Mouse (Mus musculus) CH12.LX (cell line): ENCODE results near the gene Ccdc127. TPM values are rescaled to one million over a fixed set of nuclear protein-coding genes. Genes with fewer than 3 reads are reported as not detected.

Experiments used
- DNase-seq: peaks from one replicate; pipeline ENCODE4 v3.0.0-alpha.2; 2013; ENCODE audit errors: extremely low read depth
- H3K27ac ChIP-seq: 2 replicates; pipeline ENCODE4 v1.5.1; 2012; ENCODE audit warnings: low read depth, mild to moderate bottlenecking, control low read depth, moderate library complexity; ENCODE audit not compliant: insufficient read depth
- H3K27me3 ChIP-seq: replicated peaks from 2 replicates; pipeline ENCODE3; 2012; ENCODE audit warnings: inconsistent platforms
- H3K36me3 ChIP-seq, 2 experiments: replicated peaks in 1 of 2; 2 replicates each; pipeline versions ENCODE3 to v1.6.1; 2012; ENCODE audit warnings: inconsistent platforms in 1 of 2, low read length in 1 of 2, mild to moderate bottlenecking in 1 of 2, mixed read lengths in 1 of 2, moderate library complexity in 1 of 2; ENCODE audit not compliant: control insufficient read depth in 1 of 2, insufficient read depth in 1 of 2
- H3K4me1 ChIP-seq, 2 experiments: 2 replicates each; pipeline ENCODE4 v1.6.1; 2012; ENCODE audit warnings: inconsistent platforms in 1 of 2, moderate library complexity in 1 of 2; ENCODE audit not compliant: insufficient read depth in 2 of 2, control insufficient read depth in 1 of 2
- H3K4me2 ChIP-seq: 2 replicates; pipeline ENCODE4 v1.6.1; 2012; ENCODE audit warnings: low read depth, mild to moderate bottlenecking, control low read depth; ENCODE audit not compliant: poor library complexity, insufficient read depth, severe bottlenecking
- H3K4me3 ChIP-seq, 3 experiments: fragments of 150-350 bp in 1 of 3; sonication (generic) in 1 of 3; replicated peaks in 1 of 3; 2 replicates each; pipeline versions ENCODE3 to v1.5.1; 2011 to 2012; ENCODE audit warnings: low read depth in 2 of 3, low read length in 2 of 3, mild to moderate bottlenecking in 2 of 3, moderate library complexity in 2 of 3, control low read depth in 1 of 3, improper control_type of control experiment in 1 of 3, inconsistent platforms in 1 of 3, mixed read lengths in 1 of 3; ENCODE audit not compliant: poor library complexity in 1 of 3
- H3K79me2 ChIP-seq: replicated peaks from 2 replicates; pipeline ENCODE4 v1.6.1; 2012; ENCODE audit warnings: mild to moderate bottlenecking, moderate library complexity; ENCODE audit not compliant: control insufficient read depth, poor library complexity, insufficient read depth, severe bottlenecking; ENCODE audit errors: extremely low read depth
- H3K9ac ChIP-seq: 2 replicates; pipeline ENCODE4 v1.6.1; 2012; ENCODE audit warnings: low read depth, mild to moderate bottlenecking, control low read depth, moderate library complexity; ENCODE audit not compliant: insufficient read depth
- H3K9me3 ChIP-seq: replicated peaks from 2 replicates; pipeline ENCODE3; 2012; ENCODE audit warnings: low read length, inconsistent platforms, mixed read lengths
- BHLHE40 ChIP-seq: IDR thresholded peaks from 2 replicates; pipeline ENCODE4 v1.6.1; 2011; ENCODE audit warnings: mild to moderate bottlenecking, low read depth, low read length, improper control_type of control experiment
- CTCF ChIP-seq, 2 experiments: IDR thresholded peaks in 1 of 2; conservative IDR thresholded peaks in 1 of 2; 2 replicates each; pipeline ENCODE4 v1.5.1; 2011 to 2012; ENCODE audit warnings: low read depth in 2 of 2, low read length in 2 of 2, improper control_type of control experiment in 1 of 2, inconsistent platforms in 1 of 2, mild to moderate bottlenecking in 1 of 2, moderate library complexity in 1 of 2
- E2F4 ChIP-seq: IDR thresholded peaks from 2 replicates; pipeline ENCODE4 v1.6.1; 2011; ENCODE audit warnings: low read depth, low read length, improper control_type of control experiment; ENCODE audit not compliant: insufficient replicate concordance
- ELF1 ChIP-seq: IDR thresholded peaks from 2 replicates; pipeline ENCODE4 v1.6.1; 2014; ENCODE audit warnings: low read depth, mild to moderate bottlenecking, inconsistent platforms, low read length, improper control_type of control experiment
- EP300 ChIP-seq: IDR thresholded peaks from 2 replicates; pipeline ENCODE4 v1.6.1; 2011; ENCODE audit warnings: low read length, improper control_type of control experiment
- ETS1 ChIP-seq: conservative IDR thresholded peaks from 2 replicates; pipeline ENCODE4 v1.6.1; 2012; ENCODE audit warnings: low read depth, mild to moderate bottlenecking, inconsistent platforms, low read length, improper control_type of control experiment, moderate library complexity
- JUND ChIP-seq: conservative IDR thresholded peaks from 2 replicates; pipeline ENCODE4 v1.6.1; 2011; ENCODE audit warnings: low read depth, low read length, improper control_type of control experiment
- MAFK ChIP-seq: IDR thresholded peaks from 2 replicates; pipeline ENCODE4 v1.6.1; 2011; ENCODE audit warnings: low read length, improper control_type of control experiment; ENCODE audit not compliant: insufficient replicate concordance
- MAZ ChIP-seq: IDR thresholded peaks from 2 replicates; pipeline ENCODE4 v1.6.1; 2012; ENCODE audit warnings: low read depth, mild to moderate bottlenecking, inconsistent platforms, low read length, improper control_type of control experiment, moderate library complexity
- MXI1 ChIP-seq: IDR thresholded peaks from 2 replicates; pipeline ENCODE4 v1.6.1; 2011; ENCODE audit warnings: mild to moderate bottlenecking, low read depth, low read length, improper control_type of control experiment
- MYC ChIP-seq: IDR thresholded peaks from 2 replicates; pipeline ENCODE4 v1.6.1; 2011; ENCODE audit warnings: low read depth, mild to moderate bottlenecking, improper control_type of control experiment, low read length
- NELFE ChIP-seq: IDR thresholded peaks from 2 replicates; pipeline ENCODE4 v1.6.1; 2011; ENCODE audit warnings: low read depth, low read length, improper control_type of control experiment
- NRF1 ChIP-seq: IDR thresholded peaks from 2 replicates; pipeline ENCODE4 v1.6.1; 2014; ENCODE audit warnings: low read depth, mild to moderate bottlenecking, inconsistent platforms, low read length, improper control_type of control experiment, moderate library complexity
- PAX5 ChIP-seq: IDR thresholded peaks from 2 replicates; pipeline ENCODE4 v1.6.1; 2012; ENCODE audit warnings: low read length, inconsistent platforms, mixed read lengths
- POLR2AphosphoS2 ChIP-seq: IDR thresholded peaks from 2 replicates; pipeline ENCODE4 v1.6.1; 2011; ENCODE audit warnings: low read depth, low read length, improper control_type of control experiment
- RAD21 ChIP-seq: IDR thresholded peaks from 2 replicates; pipeline ENCODE4 v1.6.1; 2011; ENCODE audit warnings: low read depth, mild to moderate bottlenecking, low read length, improper control_type of control experiment, moderate library complexity
- SIN3A ChIP-seq: IDR thresholded peaks from 2 replicates; pipeline ENCODE4 v1.6.1; 2012; ENCODE audit warnings: low read length, improper control_type of control experiment, inconsistent platforms
- SMC3 ChIP-seq: IDR thresholded peaks from 2 replicates; pipeline ENCODE4 v1.6.1; 2011; ENCODE audit warnings: low read depth, low read length, improper control_type of control experiment
- TBP ChIP-seq: conservative IDR thresholded peaks from 2 replicates; pipeline ENCODE4 v1.6.1; 2011; ENCODE audit warnings: low read depth, low read length, improper control_type of control experiment
- USF2 ChIP-seq: conservative IDR thresholded peaks from 2 replicates; pipeline ENCODE4 v1.6.1; 2011; ENCODE audit warnings: low read depth, low read length, improper control_type of control experiment
- ZC3H11A ChIP-seq: IDR thresholded peaks from 2 replicates; pipeline ENCODE4 v1.6.1; 2012; ENCODE audit warnings: low read depth, mild to moderate bottlenecking, inconsistent platforms, low read length, improper control_type of control experiment
- ZMIZ1 ChIP-seq: IDR thresholded peaks from 2 replicates; pipeline ENCODE4 v1.6.1; 2012; ENCODE audit warnings: low read depth, mild to moderate bottlenecking, inconsistent platforms, low read length, improper control_type of control experiment
- ZNF384 ChIP-seq: IDR thresholded peaks from 2 replicates; pipeline ENCODE4 v1.6.1; 2012; ENCODE audit warnings: low read depth, low read length, improper control_type of control experiment, inconsistent platforms
- dilution Hi-C: fragments of 300-500 bp; cut with MboI; formaldehyde crosslinking; loops from 2 replicates; pipeline ENCODE4 v1.14.3; 2020; ENCODE audit warnings: low sequenced_read_pairs; ENCODE audit not compliant: extremely low pct_unique_long_range_greater_than_20kb, extremely low pct_ligation_motif_present
- in situ Hi-C: fragments of 300-500 bp; cut with MboI; formaldehyde crosslinking; loops from 3 replicates; pipeline ENCODE4 v1.14.3; 2019; ENCODE audit warnings: low sequenced_read_pairs, low pct_ligation_motif_present, low pct_unique_long_range_greater_than_20kb, mixed read lengths
- polyA plus RNA-seq: library from polyadenylated mRNA; unstranded; fragments of >175 nt; gene quantifications from 2 replicates; pipeline ENCODE4 v1.2.1, GENCODE M21; 2012; ENCODE audit warnings: low read depth; ENCODE audit not compliant: insufficient read length
- total RNA-seq, 2 experiments: library from RNA; depleted of rRNA; stranded (reverse); fragments of 300-350 nt in 1 of 2; fragments of >200 nt in 1 of 2; gene quantifications; 2 replicates each; pipeline ENCODE4 v1.2.3; 2012 to 2014

The Ccdc127 gene
- total and polyA plus RNA-seq, 3 experiments, result 40.8 to 57.5 (median 45.3) TPM

- peaks cover 26 to 60% of the 10 kb centered on the region in 2 experiments for H3K36me3 ChIP-seq
- in situ Hi-C loops, result no loop called here
- peaks cover 0 to 9% of the 10 kb centered on the region in 2 experiments; a peak in 2 of 4 replicates for H3K4me1 ChIP-seq
- H3K79me2 ChIP-seq, result no peaks in the 10 kb centered on the region; the same call in 1 of the 2 replicates
- H3K27me3 ChIP-seq, result no peaks in the 10 kb centered on the region
- no peak for TF ChIP-seq ZC3H11A
- no peak for TF ChIP-seq ZMIZ1
- no peak for TF ChIP-seq JUND
- no peak for TF ChIP-seq CTCF (conservative IDR thresholded peaks at IDR 0.05 in 1 of 2, IDR thresholded peaks at IDR 0.05 in 1 of 2; ENCODE audit: low read depth in 2 of 2, low read length in 2 of 2)
- no peak for TF ChIP-seq MYC
- TF ChIP-seq MAZ, result no peak
- TF ChIP-seq ELF1, result no peak
- TF ChIP-seq POLR2AphosphoS2, result no peak
- TF ChIP-seq RAD21, result no peak
- no peak for TF ChIP-seq EP300
- TF ChIP-seq ZNF384, result no peak
- no peak for TF ChIP-seq MXI1
- TF ChIP-seq SMC3, result no peak
- no peak for TF ChIP-seq PAX5
- TF ChIP-seq ETS1, result no peak
- no peak for TF ChIP-seq SIN3A
- H3K9me3 ChIP-seq, result no peaks in the 10 kb centered on the region
- dilution Hi-C loops, result no loop called here
- H3K27ac ChIP-seq, result no peak overlapping the region
- no peak overlapping the region for H3K9ac ChIP-seq
- no peak for DNase-seq
- no peak overlapping the region for H3K4me2 ChIP-seq
- H3K4me3 ChIP-seq, result no peak overlapping the region
These were observed 12.1 kb downstream of the Ccdc127 start for GRCm38 (mm10) chr13:74362218-74362617.

GRCm38 (mm10) chr13:74363176-74363858 is 13.2 kb downstream of the Ccdc127 start:
- no peak for DNase-seq
- Histone ChIP-seq H3K79me2 (no peaks in the 10 kb centered on the region; the same call in 1 of the 2 replicates), H3K9me3 (no peaks in the 10 kb centered on the region), H3K27ac (no peak overlapping the region), H3K9ac (no peak overlapping the region), H3K4me3 (no peak overlapping the region), H3K4me1 (peaks cover 0 to 11% of the 10 kb centered on the region in 2 experiments; a peak in 2 of 4 replicates), H3K36me3 (peaks cover 19 to 51% of the 10 kb centered on the region in 2 experiments), H3K4me2 (no peak overlapping the region), H3K27me3 (no peaks in the 10 kb centered on the region)
- dilution Hi-C loops (no loop called here), in situ Hi-C loops (no loop called here)
- TF ChIP-seq MXI1 (no peak), TBP (no peak), USF2 (no peak), NRF1 (no peak), POLR2AphosphoS2 (no peak), CTCF (conservative IDR thresholded peaks at IDR 0.05 in 1 of 2, IDR thresholded peaks at IDR 0.05 in 1 of 2; ENCODE audit: low read depth in 2 of 2, low read length in 2 of 2) (no peak), MYC (no peak), MAFK (no peak), SMC3 (no peak), NELFE (no peak), E2F4 (no peak), BHLHE40 (no peak), ZMIZ1 (no peak), SIN3A (no peak)
